Mouse (Mus musculus): ENCODE measurements at regions not wholly inside any gene's neighbourhood (a gene's known extent, or its start where the extent isn't known, plus 50 kb on each side); places are given as distances from the start of the nearest gene placed in this dataset.

DNA sequence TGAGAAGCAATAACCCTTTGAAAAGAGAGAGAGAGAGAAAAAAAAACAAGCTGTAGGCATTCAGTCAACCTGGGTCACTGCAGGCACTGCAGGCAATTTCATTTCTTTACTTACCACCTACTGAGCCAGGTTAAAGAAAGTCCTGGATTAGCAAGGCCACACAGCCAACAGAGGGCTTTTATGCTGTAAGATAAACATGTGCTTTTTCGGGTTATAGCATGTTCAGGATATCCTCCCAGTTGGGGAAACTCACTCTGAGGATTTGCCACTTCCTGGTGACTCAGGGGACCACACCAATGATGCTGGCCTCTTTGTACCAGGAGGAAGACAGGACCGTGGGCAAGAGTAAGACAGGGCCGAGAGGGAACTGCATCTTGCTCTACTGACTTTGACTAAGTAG, 426.6 kb upstream of the Rgma start:
- TF ChIP-seq CTCF (IDR thresholded peaks at IDR 0.05; ENCODE audit: extremely low read depth, insufficient read length, insufficient replicate concordance, low read depth, low read length) (no peak), POLR2A (IDR thresholded peaks at IDR 0.05; ENCODE audit: low read depth, low read length) (no peak)
